Mouse (Mus musculus) E14TG2a.4 (cell line): Measurements from ENCODE around the gene Il27ra.

Source experiments
- H3K27me3 ChIP-seq: 2 replicates; pipeline ENCODE4 v1.6.1; 2014; ENCODE audit warnings: low read length, control low read depth; ENCODE audit not compliant: insufficient read depth
- H3K36me3 ChIP-seq: 2 replicates; pipeline ENCODE4 v1.6.1; 2014; ENCODE audit warnings: low read length, control low read depth; ENCODE audit not compliant: insufficient read depth
- H3K4me1 ChIP-seq: replicated peaks from 2 replicates; pipeline ENCODE4 v1.6.1; 2014; ENCODE audit warnings: low read depth, low read length, control low read depth
- H3K4me3 ChIP-seq: replicated peaks from 2 replicates; pipeline ENCODE4 v1.5.1; 2014; ENCODE audit warnings: mild to moderate bottlenecking, low read length
- H3K9me3 ChIP-seq: 2 replicates; pipeline ENCODE4 v1.6.1; 2014; ENCODE audit warnings: low read length, control low read depth
- CTCF ChIP-seq: conservative IDR thresholded peaks from 2 replicates; pipeline ENCODE4 v1.5.1; 2014; ENCODE audit warnings: low read length
- NANOG ChIP-seq: IDR thresholded peaks from 2 replicates; pipeline ENCODE4 v1.6.1; 2014; ENCODE audit warnings: borderline replicate concordance, low read length, mixed read lengths
- POU5F1 ChIP-seq: IDR thresholded peaks from 2 replicates; pipeline ENCODE4 v1.6.1; 2014; ENCODE audit warnings: low read length, borderline replicate concordance

The Il27ra gene

GRCm38 (mm10) chr8:84076849-84077248 is 34.5 kb upstream of the Il27ra start:
- TF ChIP-seq NANOG = no peak
- TF ChIP-seq CTCF = no peak
- no peak for TF ChIP-seq POU5F1
- Histone ChIP-seq H3K4me1 (peaks cover 48% of the 10 kb centered on the region), H3K36me3 (peaks cover 67% of the 10 kb centered on the region), H3K9me3 (no peaks in the 10 kb centered on the region), H3K4me3 (no peak overlapping the region), H3K27me3 (no peaks in the 10 kb centered on the region)

GRCm38 (mm10) chr8:84076412-84076811 is 34.0 kb upstream of the Il27ra start:
- H3K4me3 ChIP-seq = no peak overlapping the region
- H3K9me3 ChIP-seq = no peaks in the 10 kb centered on the region
- TF ChIP-seq POU5F1 = no peak
- TF ChIP-seq NANOG = no peak
- no peak for TF ChIP-seq CTCF
- H3K27me3 ChIP-seq = no peaks in the 10 kb centered on the region
- peaks cover 65% of the 10 kb centered on the region for H3K36me3 ChIP-seq
- peaks cover 52% of the 10 kb centered on the region for H3K4me1 ChIP-seq

GRCm38 (mm10) chr8:84073230-84073976 is 31.0 kb upstream of the Il27ra start:
- TF ChIP-seq CTCF (no peak), NANOG (no peak), POU5F1 (no peak)

GRCm38 (mm10) chr8:84072321-84072720 is 29.9 kb upstream of the Il27ra start:
- Histone ChIP-seq H3K9me3 (no peaks in the 10 kb centered on the region), H3K4me3 (no peak overlapping the region), H3K36me3 (peaks cover 36% of the 10 kb centered on the region), H3K4me1 (peaks cover 83% of the 10 kb centered on the region), H3K27me3 (no peaks in the 10 kb centered on the region)
- TF ChIP-seq POU5F1 (no peak), NANOG (no peak), CTCF (no peak)

More at GRCm38 (mm10) chr8:84073230-84073976, 31.0 kb upstream of the Il27ra start:
- Histone ChIP-seq H3K4me1 (peaks cover 73% of the 10 kb centered on the region), H3K36me3 (peaks cover 41% of the 10 kb centered on the region), H3K9me3 (no peaks in the 10 kb centered on the region), H3K4me3 (no peak overlapping the region), H3K27me3 (no peaks in the 10 kb centered on the region)

GRCm38 (mm10) chr8:84071921-84072320 is 29.5 kb upstream of the Il27ra start:
- no peak for TF ChIP-seq POU5F1
- TF ChIP-seq NANOG = no peak
- no peak for TF ChIP-seq CTCF
- no peaks in the 10 kb centered on the region for H3K27me3 ChIP-seq
- peaks cover 82% of the 10 kb centered on the region for H3K4me1 ChIP-seq
- H3K36me3 ChIP-seq = peaks cover 32% of the 10 kb centered on the region
- H3K4me3 ChIP-seq = no peak overlapping the region
- H3K9me3 ChIP-seq = no peaks in the 10 kb centered on the region

GRCm38 (mm10) chr8:84070667-84071066 is 28.3 kb upstream of the Il27ra start:
- Histone ChIP-seq H3K9me3 (no peaks in the 10 kb centered on the region), H3K4me1 (peaks cover 74% of the 10 kb centered on the region), H3K27me3 (no peaks in the 10 kb centered on the region), H3K36me3 (peaks cover 20% of the 10 kb centered on the region), H3K4me3 (no peak overlapping the region)
- TF ChIP-seq CTCF = no peak
- no peak for TF ChIP-seq POU5F1
- no peak for TF ChIP-seq NANOG

GRCm38 (mm10) chr8:84070241-84070640 is 27.9 kb upstream of the Il27ra start:
- H3K27me3 ChIP-seq = no peaks in the 10 kb centered on the region
- peaks cover 73% of the 10 kb centered on the region for H3K4me1 ChIP-seq
- TF ChIP-seq CTCF (no peak), POU5F1 (no peak), NANOG (no peak)
- H3K9me3 ChIP-seq = no peaks in the 10 kb centered on the region
- H3K36me3 ChIP-seq = peaks cover 17% of the 10 kb centered on the region
- no peak overlapping the region for H3K4me3 ChIP-seq

- TF ChIP-seq POU5F1 (no peak), CTCF (no peak), NANOG (no peak)
Observed at GRCm38 (mm10) chr8:84069750-84070149, 27.4 kb upstream of the Il27ra start.

More at GRCm38 (mm10) chr8:84069750-84070149, 27.4 kb upstream of the Il27ra start:
- Histone ChIP-seq H3K27me3 (no peaks in the 10 kb centered on the region), H3K36me3 (peaks cover 12% of the 10 kb centered on the region), H3K4me1 (peaks cover 72% of the 10 kb centered on the region), H3K4me3 (no peak overlapping the region), H3K9me3 (no peaks in the 10 kb centered on the region)
